ENCODE assay signal across 10 mouse cellular contexts in the genomic region with DNA sequence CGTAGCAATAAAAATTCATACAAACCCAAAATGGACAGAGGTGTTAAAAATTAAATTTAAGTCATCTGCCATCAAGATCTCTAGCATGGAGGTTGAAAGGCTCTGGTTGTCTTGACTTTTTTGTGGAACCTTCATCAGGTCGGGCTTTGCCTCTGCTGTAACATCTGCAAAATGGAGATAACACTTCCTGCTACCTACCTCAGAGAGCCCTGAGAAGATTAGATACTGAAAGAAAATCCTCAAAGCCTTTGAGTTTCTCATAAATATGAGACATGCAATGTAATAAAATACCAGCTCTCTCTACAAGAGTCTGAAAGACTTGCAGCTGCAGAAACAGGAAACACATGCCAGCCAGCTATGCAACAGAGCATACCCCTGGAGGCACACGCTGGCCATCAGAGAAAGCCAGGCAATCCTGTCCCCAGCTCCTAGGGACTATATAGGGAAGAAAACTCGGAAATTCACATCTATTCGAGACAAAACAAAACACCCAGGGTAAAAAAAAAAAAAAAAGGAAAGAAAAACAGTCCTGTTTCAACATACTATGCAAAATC.
DNase-seq lines count a peak whose midpoint lies in the region; ATAC-seq and TF ChIP-seq lines count a peak whose summit lies in the region.
"Had no signal": no experiment of that assay in that cellular context is flagged by ENCODE, and none has a peak within 500 bp of the region (broad histone marks: within the 10 kb centered on the region; RNA-seq: fewer than 3 reads in every experiment).

No protein-coding gene starts in this region.

- H3K27me3 ChIP-seq in embryonic facial prominence, embryonic 14.5 days (replicated peaks; ENCODE audit: control insufficient read depth, insufficient read depth, low read length), result no peaks in the 10 kb centered on the region
- H3K27me3 ChIP-seq in thymus, adult 2 months (ENCODE audit: control insufficient read depth, insufficient read depth, low read length), result no peaks in the 10 kb centered on the region
- H3K27me3 ChIP-seq in midbrain, embryonic 16.5 days (ENCODE audit: control insufficient read depth, insufficient read depth, low read depth, low read length), result no peaks in the 10 kb centered on the region
- H3K27me3 ChIP-seq: kidney, embryonic 15.5 days had no signal

- whole genome bisulfite sequencing in embryonic facial prominence, embryonic 14.5 days, result 25% methylated on average over 5 of the region's 5 CpGs
- 12% methylated on average over 5 of the region's 5 CpGs for whole genome bisulfite sequencing in thymus, adult 2 months
- 80% methylated on average over 5 of the region's 5 CpGs for WGBS in midbrain, embryonic 16.5 days

- no peak overlapping the region for H3K9ac ChIP-seq in embryonic facial prominence, embryonic 14.5 days (ENCODE audit: low read depth, low read length)
- no peak overlapping the region for H3K9ac ChIP-seq in midbrain, embryonic 16.5 days (ENCODE audit: low read depth, low read length)
- H3K9ac ChIP-seq: kidney, embryonic 15.5 days had no signal

- H3K36me3 ChIP-seq in embryonic facial prominence, embryonic 14.5 days (ENCODE audit: control insufficient read depth, insufficient read depth, low read length), result 0 out of 2 replicates have a peak, but pooled peaks cover 1% of the 10 kb centered on the region
- H3K36me3 ChIP-seq in thymus, adult 2 months (ENCODE audit: control insufficient read depth, insufficient read depth, low read length), result no peaks in the 10 kb centered on the region
- H3K36me3 ChIP-seq in midbrain, embryonic 16.5 days (ENCODE audit: control insufficient read depth, insufficient read depth, low read length), result no peaks in the 10 kb centered on the region
- H3K36me3 ChIP-seq: G1E; kidney, embryonic 15.5 days had no signal

- no peak for ATAC-seq in embryonic facial prominence, embryonic 14.5 days (ENCODE audit: low read depth)
- no peak for ATAC-seq in midbrain, embryonic 16.5 days
- ATAC-seq: lung, postnatal 0 days had no signal

- H3K4me2 ChIP-seq in embryonic facial prominence, embryonic 14.5 days (ENCODE audit: low read depth, low read length), result no peak overlapping the region
- H3K4me2 ChIP-seq in midbrain, embryonic 16.5 days (ENCODE audit: low read length), result no peak overlapping the region
- H3K4me2 ChIP-seq: kidney, embryonic 15.5 days had no signal

- peak; percentile 51 for DNase-seq in c-Kit-positive CD71-positive TER-119-positive erythroid progenitor cells, embryonic 14.5 days (ENCODE audit: low spot score)
- peak; percentile 73 for DNase-seq in embryonic facial prominence, embryonic 14.5 days (ENCODE audit: low spot score)
- DNase-seq in liver, result peak; percentile 22
- peak; percentile 42 for DNase-seq in thymus, adult 2 months
- no peak for DNase-seq in urinary bladder, adult 18-20 months (ENCODE audit: low spot score in 2 of 2)
- DNase-seq in neural tube, embryonic 10.5 days (ENCODE audit: extremely low spot score, low spot score), result no peak

- TF ChIP-seq CTCF in thymus, adult 2 months (IDR thresholded peaks at IDR 0.05; ENCODE audit: borderline replicate concordance, control insufficient read depth, extremely low read depth, insufficient read depth, low read length, poor library complexity), result no peak

- peaks cover 41% of the 10 kb centered on the region for H3K4me1 ChIP-seq in embryonic facial prominence, embryonic 14.5 days (ENCODE audit: control insufficient read depth, insufficient read depth, low read length)
- peaks cover 30% of the 10 kb centered on the region for H3K4me1 ChIP-seq in thymus, adult 2 months (replicated peaks; ENCODE audit: control insufficient read depth, insufficient read depth, low read length)
- peaks cover 17% of the 10 kb centered on the region for H3K4me1 ChIP-seq in midbrain, embryonic 16.5 days (ENCODE audit: control insufficient read depth, insufficient read depth, low read length)

- no peak overlapping the region for H3K4me3 ChIP-seq in embryonic facial prominence, embryonic 14.5 days (ENCODE audit: low read depth, low read length)
- no peak overlapping the region for H3K4me3 ChIP-seq in thymus, adult 2 months (ENCODE audit: control insufficient read depth, insufficient read depth, low read length)
- H3K4me3 ChIP-seq in midbrain, embryonic 16.5 days (ENCODE audit: low read depth, low read length), result no peak overlapping the region
- H3K4me3 ChIP-seq: kidney, embryonic 15.5 days had no signal

- H3K9me3 ChIP-seq in embryonic facial prominence, embryonic 14.5 days (ENCODE audit: control insufficient read depth, low read length), result no peaks in the 10 kb centered on the region
- H3K9me3 ChIP-seq in midbrain, embryonic 16.5 days (replicated peaks; ENCODE audit: control insufficient read depth, low read length, poor library complexity, severe bottlenecking), result no peaks in the 10 kb centered on the region
- H3K9me3 ChIP-seq: G1E; kidney, embryonic 15.5 days had no signal

- H3K27ac ChIP-seq in embryonic facial prominence, embryonic 14.5 days (replicated peaks; ENCODE audit: low read depth, low read length), result no peak overlapping the region
- H3K27ac ChIP-seq in thymus, adult 2 months (ENCODE audit: control insufficient read depth, insufficient read depth, low read length), result peak overlapping the region; percentile 80
- H3K27ac ChIP-seq in midbrain, embryonic 16.5 days (ENCODE audit: low read length), result no peak overlapping the region
- H3K27ac ChIP-seq: kidney, embryonic 15.5 days had no signal

- TF ChIP-seq POLR2A in thymus, adult 2 months (IDR thresholded peaks at IDR 0.05; ENCODE audit: control insufficient read depth, extremely low read depth, insufficient read depth, low read length, poor library complexity), result no peak

Comparison
In these comparisons a context has a peak if more than half of its experiments do, and no peak if none do; other contexts are left out.
1. DNase-seq: peak in c-Kit-positive CD71-positive TER-119-positive erythroid progenitor cells, embryonic 14.5 days (single experiment), embryonic facial prominence, embryonic 14.5 days (single experiment), liver (single experiment) and thymus, adult 2 months (single experiment); none in urinary bladder, adult 18-20 months (0 of 2) and neural tube, embryonic 10.5 days (single experiment).